Mouse (Mus musculus) retina, postnatal 1 day (tissue): ENCODE data around the gene Hadh.

Experiments used
- DNase-seq: peaks from one replicate; pipeline ENCODE4 v3.0.0-alpha.2; 2012

Gene Hadh

DNA sequence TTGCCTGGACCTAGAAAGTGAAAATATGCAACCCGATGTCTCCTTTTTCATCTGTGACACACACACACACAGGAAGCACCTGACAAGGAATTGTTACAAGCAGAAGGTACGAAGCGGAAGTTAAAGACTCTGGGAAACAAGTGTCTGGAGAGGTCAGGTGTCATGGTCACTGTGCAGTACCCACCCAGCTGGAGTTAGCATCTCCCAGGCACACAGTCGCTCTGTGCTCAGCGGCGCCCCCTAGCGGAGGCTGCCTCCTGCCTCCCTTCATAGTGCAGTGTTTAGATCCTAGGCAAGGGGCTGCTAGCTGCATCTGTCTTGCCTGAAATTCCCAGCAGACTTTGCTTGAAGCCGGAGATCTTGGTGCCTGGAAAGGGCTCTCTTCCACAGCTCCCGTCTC lies 57.1 kb downstream of the Hadh start:
- DNase-seq = no peak

DNA sequence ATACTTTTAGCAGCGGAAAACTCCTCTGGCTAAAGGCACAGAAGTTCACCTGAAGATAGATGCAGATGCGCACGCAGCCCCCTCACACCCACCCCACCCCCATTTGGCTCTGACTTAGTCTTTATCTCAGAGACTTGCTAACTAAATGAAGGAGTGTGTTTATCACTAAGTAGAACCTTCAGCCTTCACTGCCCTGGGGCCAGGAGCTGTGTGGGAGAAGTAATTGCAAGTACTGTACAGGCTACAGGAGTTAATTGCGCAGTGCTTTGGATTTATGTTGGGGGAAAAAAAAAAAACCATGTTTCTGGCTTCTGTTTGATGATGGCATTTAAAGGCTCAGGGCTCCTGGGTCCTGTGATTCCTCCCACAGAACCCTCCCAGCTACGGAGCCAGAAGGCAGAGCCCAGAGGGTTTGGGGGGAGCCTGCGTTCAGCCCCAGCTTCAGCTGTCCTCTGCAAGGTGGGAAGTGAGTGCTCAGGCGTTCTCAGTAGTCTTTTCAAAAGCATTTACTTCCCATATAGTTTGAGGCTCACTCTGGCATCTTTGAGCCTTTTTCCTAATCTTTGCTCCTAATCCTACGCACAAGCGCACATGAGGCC lies 57.7 kb downstream of the Hadh start:
- DNase-seq = no peak

DNA sequence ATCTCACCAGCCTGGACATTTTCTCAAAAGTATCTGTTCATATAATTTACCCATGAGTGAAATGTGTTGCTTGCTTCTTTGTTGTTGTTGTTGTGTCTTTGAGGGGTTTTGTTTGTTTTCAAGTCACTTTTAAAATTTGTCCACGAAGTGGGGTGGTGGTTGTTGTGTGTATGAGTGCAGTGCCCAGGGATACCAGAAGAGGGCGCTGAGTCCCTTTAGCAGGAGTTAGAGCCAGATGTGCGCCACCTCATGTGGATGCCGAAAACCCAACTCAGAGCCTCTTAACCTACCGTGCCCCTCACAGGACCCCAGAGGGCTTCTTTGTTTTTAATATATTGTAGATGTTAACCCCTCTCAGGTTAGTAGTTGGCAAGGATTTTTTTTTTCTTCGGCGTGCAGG lies 59.7 kb downstream of the Hadh start:
- DNase-seq = no peak

GRCm38 (mm10) chr3:131208265-131208891 lies 63.5 kb downstream of the Hadh start:
- DNase-seq = peak; percentile 58

DNA sequence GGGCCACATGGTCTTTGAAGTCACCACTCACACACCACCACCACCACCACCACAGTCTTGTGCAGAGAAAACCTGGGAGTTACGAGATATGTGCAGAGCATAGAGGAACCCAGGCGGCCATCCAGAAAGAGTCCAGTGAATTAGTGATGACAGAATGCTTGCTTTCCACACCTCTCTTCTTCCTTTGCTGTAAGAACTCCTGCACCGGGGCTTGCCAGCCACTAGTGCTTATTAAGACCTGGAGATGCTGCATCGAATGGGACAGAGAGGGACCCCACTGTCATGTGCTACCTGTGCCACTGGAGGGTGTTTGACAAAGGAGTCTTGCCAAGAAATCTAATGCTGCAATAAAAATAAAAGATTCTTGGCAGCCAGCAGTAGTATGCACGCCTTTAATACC lies 64.1 kb downstream of the Hadh start:
- DNase-seq = no peak

GRCm38 (mm10) chr3:131202311-131202710 lies 69.6 kb downstream of the Hadh start:
- no peak for DNase-seq

GRCm38 (mm10) chr3:131199590-131200288 lies 72.2 kb downstream of the Hadh start:
- no peak for DNase-seq

DNA sequence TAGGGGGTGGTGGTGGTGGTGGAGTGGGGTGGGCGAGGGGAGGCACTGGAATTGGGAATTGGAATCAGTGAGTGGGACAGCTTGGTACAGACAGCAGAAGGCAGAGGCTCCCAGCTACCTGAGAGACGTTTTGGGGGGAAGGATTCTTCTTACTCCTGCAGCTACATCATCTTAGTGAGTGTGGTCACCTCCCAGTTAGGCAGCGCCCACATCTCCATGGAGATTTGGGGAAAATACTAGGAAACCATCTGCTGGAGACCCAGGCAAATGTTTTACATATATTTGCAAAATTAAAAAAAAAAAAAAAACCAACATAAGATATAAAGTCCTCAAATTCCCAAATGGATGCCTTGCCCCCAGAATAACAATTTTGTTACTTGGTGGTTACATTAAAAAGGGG lies 72.9 kb downstream of the Hadh start:
- no peak for DNase-seq

- DNase-seq = no peak
Measured at GRCm38 (mm10) chr3:131196507-131197019, 75.3 kb downstream of the Hadh start.

DNA sequence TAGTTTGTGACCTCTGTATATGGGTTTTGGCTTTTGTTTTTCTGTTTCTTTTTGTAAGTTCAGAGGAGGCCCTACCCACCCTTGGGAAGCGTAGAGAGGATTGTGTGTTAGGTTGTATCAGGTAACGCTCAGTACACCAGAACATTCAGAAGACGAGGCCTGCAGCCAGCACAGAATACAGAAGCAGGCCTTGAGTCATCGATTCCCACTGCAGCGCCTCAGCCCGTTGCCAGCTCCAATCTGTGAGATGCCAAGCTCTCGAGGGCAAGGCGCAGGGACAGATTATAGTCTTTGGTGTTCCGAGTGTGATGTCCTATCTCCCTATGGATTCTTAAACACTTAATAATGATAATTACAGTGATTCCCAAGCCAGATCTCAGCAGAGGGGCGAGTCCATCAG lies 75.9 kb downstream of the Hadh start:
- no peak for DNase-seq

DNA sequence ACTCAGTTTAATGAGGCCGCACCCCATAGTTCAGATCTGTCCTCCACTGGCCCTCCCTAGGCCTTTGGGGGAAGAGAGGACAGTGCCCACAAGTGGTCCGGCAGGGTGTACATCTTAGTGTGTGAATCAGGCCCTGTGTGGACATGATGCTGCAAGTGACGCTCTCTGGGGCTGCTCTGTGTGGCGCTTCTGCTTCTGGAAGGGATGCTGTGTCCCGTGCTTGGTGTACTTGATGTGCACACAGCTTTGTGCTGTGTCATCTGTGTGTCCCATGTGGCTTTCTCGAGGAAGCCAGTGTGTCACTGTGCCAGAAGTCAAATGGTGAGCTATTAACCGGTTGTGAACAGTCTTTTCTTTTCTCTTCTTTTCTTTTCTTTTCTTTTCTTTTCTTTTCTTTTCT lies 80.4 kb downstream of the Hadh start:
- DNase-seq = no peak

- DNase-seq = no peak
Measured at GRCm38 (mm10) chr3:131190671-131191367, 81.1 kb downstream of the Hadh start.

DNA sequence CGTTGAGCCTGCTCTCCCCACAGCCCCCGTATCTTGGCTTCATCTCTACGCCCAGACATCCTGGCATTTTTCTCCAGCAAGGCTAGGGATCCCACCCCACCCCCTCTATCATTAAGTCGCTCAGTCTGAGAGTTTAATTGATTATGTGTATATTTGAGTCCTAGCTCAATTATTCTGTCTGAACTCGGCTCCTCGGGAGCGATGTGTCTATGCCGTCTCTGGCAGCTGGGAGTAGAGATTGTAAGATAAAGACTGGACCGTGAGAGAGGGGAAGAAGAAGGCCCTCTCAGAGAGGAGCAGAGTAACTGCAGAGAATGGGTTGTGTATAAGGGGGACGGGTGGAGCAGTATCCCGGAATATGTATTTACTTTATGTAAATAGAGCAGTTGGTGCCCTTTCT lies 81.7 kb downstream of the Hadh start:
- no peak for DNase-seq

DNA sequence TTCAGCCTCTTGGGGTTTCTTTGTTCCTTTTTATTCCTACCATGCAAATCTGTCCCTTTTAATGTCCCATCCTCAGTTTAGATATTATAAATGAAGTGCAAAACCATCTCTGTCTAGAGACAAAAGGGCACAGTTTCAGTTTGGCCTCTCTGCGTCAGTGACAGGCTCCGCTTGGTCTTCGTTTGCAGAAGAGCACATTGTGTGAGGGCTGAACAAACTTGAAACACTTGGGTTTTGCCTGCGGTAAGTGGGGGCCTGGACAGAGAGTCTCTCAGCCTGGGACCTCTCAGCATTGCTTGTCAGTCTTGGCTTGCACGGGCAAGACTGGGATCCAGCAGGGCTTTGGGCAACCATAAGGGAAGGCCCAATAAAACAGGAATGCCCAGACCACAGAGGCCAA lies 85.7 kb downstream of the Hadh start:
- no peak for DNase-seq
